Mouse (Mus musculus): ENCODE measurements around the gene Paqr8.

GRCm38 (mm10) chr1:20867241-20867902 lies 23.0 kb upstream of the Paqr8 start:
- no peak for TF ChIP-seq POLR2A (IDR thresholded peaks at IDR 0.05; ENCODE audit: low read depth, low read length)
- TF ChIP-seq CTCF (IDR thresholded peaks at IDR 0.05; ENCODE audit: borderline replicate concordance, insufficient read depth, low read length): no peak

All from embryonic fibroblast, embryonic 13.5 days (primary cell).